Mouse (Mus musculus) stomach, postnatal 0 days (tissue): ENCODE measurements at regions not wholly inside any gene's neighbourhood (a gene's known extent, or its start where the extent isn't known, plus 50 kb on each side); places are given as distances from the start of the nearest gene placed in this dataset.
A peak's percentile ranks its signal among the peaks of the same experiment; 100 is the strongest.

Experiments used
- ATAC-seq: fragments of 200-750 bp; cut with Nextera tagmentation; 2 replicates; pipeline ENCODE4 v1.8.0; 2017; ENCODE audit not compliant: low FRiP score, low TSS enrichment
- DNase-seq: peaks from one replicate; pipeline ENCODE4 v3.0.0-alpha.2; 2016; ENCODE audit warnings: low spot score
- H3K27ac ChIP-seq: fragments of 300-500 bp; sonication (generic); replicated peaks from 2 replicates; pipeline ENCODE4 v1.5.1; 2014; ENCODE audit warnings: mild to moderate bottlenecking, control low read depth
- H3K27me3 ChIP-seq: fragments of 300-500 bp; sonication (generic); 2 replicates; pipeline ENCODE4 v1.6.1; 2014; ENCODE audit warnings: low read length; ENCODE audit not compliant: control insufficient read depth, insufficient read depth
- H3K36me3 ChIP-seq: fragments of 300-500 bp; sonication (generic); 2 replicates; pipeline ENCODE4 v1.6.1; 2014; ENCODE audit warnings: low read length, mixed read lengths; ENCODE audit not compliant: control insufficient read depth, insufficient read depth
- H3K4me1 ChIP-seq: fragments of 300-500 bp; sonication (generic); replicated peaks from 2 replicates; pipeline ENCODE4 v1.6.1; 2014; ENCODE audit warnings: antibody characterized with exemption; ENCODE audit not compliant: control insufficient read depth, insufficient read depth
- H3K4me2 ChIP-seq: fragments of 300-500 bp; sonication (generic); replicated peaks from 2 replicates; pipeline ENCODE4 v1.6.1; 2014; ENCODE audit warnings: low read depth, mild to moderate bottlenecking, control low read depth, moderate library complexity
- H3K4me3 ChIP-seq: fragments of 300-500 bp; sonication (generic); 2 replicates; pipeline ENCODE4 v1.5.1; 2014; ENCODE audit warnings: low read depth, low read length, control low read depth
- H3K9ac ChIP-seq: fragments of 300-500 bp; sonication (generic); 2 replicates; pipeline ENCODE4 v1.6.1; 2014; ENCODE audit warnings: mild to moderate bottlenecking, low read length, control low read depth, mixed read lengths
- H3K9me3 ChIP-seq: fragments of 300-500 bp; sonication (generic); 2 replicates; pipeline ENCODE4 v1.6.1; 2016; ENCODE audit warnings: low read length; ENCODE audit not compliant: control insufficient read depth
- CTCF ChIP-seq: IDR thresholded peaks from 2 replicates; pipeline ENCODE4 v1.5.1; 2016; ENCODE audit warnings: antibody characterized with exemption, low read depth, mild to moderate bottlenecking, moderate library complexity
- EP300 ChIP-seq: optimal IDR thresholded peaks from 2 replicates; pipeline ENCODE3; 2016; ENCODE audit warnings: antibody characterized with exemption
- WGBS: fragments of 180-500 bp; shearing (Covaris S2); extraction: QIAGEN DNeasy Blood & Tissue Kit; methylation state at CpG from one replicate; pipeline ENCODE4 v1.1.7; 2014; 5-methylcytosine and 5-hydroxymethylcytosine counted together

- no peak for TF ChIP-seq EP300
- no peak for TF ChIP-seq CTCF
- Histone ChIP-seq H3K27ac (no peak overlapping the region), H3K9ac (no peak overlapping the region), H3K36me3 (no peaks in the 10 kb centered on the region), H3K9me3 (no peaks in the 10 kb centered on the region), H3K4me1 (no peaks in the 10 kb centered on the region), H3K27me3 (no peaks in the 10 kb centered on the region), H3K4me3 (no peak overlapping the region), H3K4me2 (no peak overlapping the region)
- WGBS, result 85% methylated on average over 7 of the region's 7 CpGs
- no peak for ATAC-seq
- DNase-seq, result no peak
These were observed 410.8 kb downstream of the Hsfy2 start for GRCm38 (mm10) chr1:56226314-56227008.

GRCm38 (mm10) chr1:56219700-56220099, 417.5 kb downstream of the Hsfy2 start:
- no peaks in the 10 kb centered on the region for H3K27me3 ChIP-seq
- 23% methylated on average over 2 of the region's 2 CpGs for WGBS
- H3K27ac ChIP-seq, result no peak overlapping the region
- H3K4me2 ChIP-seq, result no peak overlapping the region
- no peak overlapping the region for H3K4me3 ChIP-seq
- TF ChIP-seq CTCF (no peak), EP300 (no peak)
- no peak overlapping the region for H3K9ac ChIP-seq
- DNase-seq (no peak), ATAC-seq (no peak)
- no peaks in the 10 kb centered on the region for H3K4me1 ChIP-seq
- H3K36me3 ChIP-seq, result no peaks in the 10 kb centered on the region
- no peaks in the 10 kb centered on the region for H3K9me3 ChIP-seq

DNA sequence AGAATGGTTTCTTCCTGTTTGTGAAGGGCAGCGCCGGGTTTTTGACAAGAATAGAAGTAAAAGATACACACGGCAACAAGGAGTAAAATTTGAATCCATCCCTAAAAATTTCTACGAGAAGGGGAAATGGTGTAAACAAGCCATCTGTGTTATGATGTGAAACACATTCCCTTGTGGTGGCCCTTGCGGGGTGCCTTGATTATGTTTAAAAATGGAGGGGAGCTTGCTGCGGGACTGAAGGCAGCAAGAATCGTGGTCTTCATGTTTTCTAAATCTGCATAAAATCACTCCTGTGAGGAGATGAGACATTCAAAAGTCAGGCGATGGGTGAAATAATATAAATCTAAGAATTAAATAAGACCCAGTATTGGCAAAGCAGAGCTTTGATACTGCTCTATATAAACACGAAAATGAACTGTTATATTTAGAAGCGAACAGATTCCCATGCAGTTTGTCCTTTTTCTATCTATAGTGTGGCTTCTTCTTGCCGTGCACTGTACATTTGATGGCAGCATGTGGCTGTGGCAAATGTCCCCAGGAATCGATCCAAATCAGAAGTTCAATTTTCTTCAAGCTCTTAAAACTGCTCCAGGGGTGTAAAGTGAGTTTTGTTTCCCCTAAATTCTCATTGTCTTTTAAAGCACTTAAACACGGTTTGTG, 426.4 kb downstream of the Hsfy2 start:
- Histone ChIP-seq H3K27me3 (no peaks in the 10 kb centered on the region), H3K27ac (no peak overlapping the region), H3K4me1 (no peaks in the 10 kb centered on the region), H3K4me3 (no peak overlapping the region), H3K9me3 (no peaks in the 10 kb centered on the region), H3K36me3 (no peaks in the 10 kb centered on the region), H3K4me2 (no peak overlapping the region), H3K9ac (no peak overlapping the region)
- TF ChIP-seq CTCF (no peak), EP300 (no peak)
- 65% methylated on average over 13 of the region's 13 CpGs for WGBS
- ATAC-seq (no peak), DNase-seq (no peak)

DNA sequence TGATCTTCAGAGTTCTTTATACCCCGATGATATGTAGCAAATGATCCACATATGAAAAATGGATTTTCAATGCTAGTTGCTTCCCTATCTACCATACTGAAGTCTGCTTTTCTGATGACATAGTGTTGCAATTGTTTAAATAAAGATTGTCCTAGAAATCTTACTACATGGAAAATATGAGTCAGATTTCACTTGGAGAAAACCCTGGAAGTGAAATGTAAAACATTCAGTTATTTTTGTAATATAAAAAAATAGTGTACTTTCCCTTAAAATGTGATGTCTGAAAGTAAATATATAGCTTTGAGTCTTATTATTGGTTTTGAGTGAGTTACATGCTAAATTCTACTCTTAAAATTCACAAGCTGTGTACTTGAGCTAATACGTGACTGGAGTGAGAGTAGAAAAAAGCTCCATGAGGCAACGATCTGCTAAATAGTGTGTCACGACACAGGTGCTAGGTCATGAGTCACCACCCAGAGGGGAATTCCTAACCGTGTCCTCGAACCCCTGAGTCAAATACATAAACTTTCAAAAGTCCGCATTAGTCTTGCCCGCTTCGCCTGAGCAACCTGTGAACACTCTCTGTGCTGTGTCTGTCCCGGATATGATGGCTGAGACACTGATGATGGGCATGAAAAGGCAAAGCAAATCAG, 430.5 kb downstream of the Hsfy2 start:
- no peak for ATAC-seq
- Histone ChIP-seq H3K9me3 (no peaks in the 10 kb centered on the region), H3K36me3 (no peaks in the 10 kb centered on the region), H3K4me1 (no peaks in the 10 kb centered on the region), H3K9ac (no peak overlapping the region), H3K27ac (no peak overlapping the region), H3K4me2 (no peak overlapping the region), H3K4me3 (no peak overlapping the region), H3K27me3 (no peaks in the 10 kb centered on the region)
- TF ChIP-seq EP300 (no peak), CTCF (no peak)
- no peak for DNase-seq
- WGBS, result 83% methylated on average over 10 of the region's 10 CpGs

- ATAC-seq, result no peak
- peak; percentile 54 for TF ChIP-seq CTCF
- TF ChIP-seq EP300, result no peak
These were observed 442.0 kb downstream of the Hsfy2 start for GRCm38 (mm10) chr1:56195224-56195623.

More at GRCm38 (mm10) chr1:56195224-56195623, 442.0 kb downstream of the Hsfy2 start:
- Histone ChIP-seq H3K4me3 (no peak overlapping the region), H3K9me3 (no peaks in the 10 kb centered on the region), H3K4me2 (no peak overlapping the region), H3K9ac (no peak overlapping the region), H3K36me3 (no peaks in the 10 kb centered on the region), H3K27ac (no peak overlapping the region), H3K27me3 (no peaks in the 10 kb centered on the region), H3K4me1 (no peaks in the 10 kb centered on the region)
- 97% methylated on average over 2 of the region's 2 CpGs for WGBS
- DNase-seq, result no peak
